Mouse (Mus musculus) urinary bladder, postnatal 10 days (tissue): Measurements from ENCODE around the gene Fgfr2.

Experiments used
- DNase-seq: peaks from one replicate; pipeline ENCODE4 v3.0.0; 2022; ENCODE audit warnings: low spot score

Gene Fgfr2

GRCm38 (mm10) chr7:132610468-132611318, 512.5 kb downstream of the Fgfr2 start, which contains the start of gene Lhpp:
Gene Lhpp (plus strand): TSS chr7:132610638.
- no peak for DNase-seq

DNA sequence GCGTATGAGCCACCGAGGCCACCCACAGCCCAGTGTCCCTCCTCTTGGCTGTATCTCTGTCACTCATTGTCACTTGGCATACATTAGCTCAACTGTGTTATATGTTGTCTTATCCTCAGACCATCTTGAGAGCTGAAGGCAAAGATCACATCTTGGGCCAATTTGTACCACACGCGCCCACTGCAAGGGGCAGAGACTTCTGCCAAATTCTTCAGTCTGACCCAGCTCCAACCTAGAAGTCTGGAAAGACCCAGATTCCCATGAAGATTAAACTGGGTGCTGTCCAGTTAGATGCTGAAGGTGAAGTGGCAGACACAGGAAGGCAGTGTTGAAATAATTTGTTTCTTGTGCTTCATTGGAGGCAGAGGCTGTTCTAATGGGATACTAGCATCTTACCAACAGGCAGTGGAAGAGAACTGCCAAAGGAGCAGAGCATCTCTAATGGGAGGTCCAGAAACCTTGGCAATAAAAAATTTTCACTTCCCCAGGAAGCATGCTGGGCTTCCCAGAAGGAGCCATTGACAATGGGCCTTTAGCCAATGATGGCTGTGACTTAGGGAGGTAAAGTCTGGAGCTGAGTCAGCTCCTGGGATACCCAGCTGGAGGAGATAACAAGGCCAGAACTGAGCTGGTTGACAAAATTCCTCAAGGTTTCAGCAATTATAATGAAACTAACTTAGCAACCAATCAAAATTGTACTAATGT, 514.7 kb downstream of the Fgfr2 start:
- no peak for DNase-seq

GRCm38 (mm10) chr7:132605689-132606088, 517.5 kb downstream of the Fgfr2 start:
- no peak for DNase-seq

DNA sequence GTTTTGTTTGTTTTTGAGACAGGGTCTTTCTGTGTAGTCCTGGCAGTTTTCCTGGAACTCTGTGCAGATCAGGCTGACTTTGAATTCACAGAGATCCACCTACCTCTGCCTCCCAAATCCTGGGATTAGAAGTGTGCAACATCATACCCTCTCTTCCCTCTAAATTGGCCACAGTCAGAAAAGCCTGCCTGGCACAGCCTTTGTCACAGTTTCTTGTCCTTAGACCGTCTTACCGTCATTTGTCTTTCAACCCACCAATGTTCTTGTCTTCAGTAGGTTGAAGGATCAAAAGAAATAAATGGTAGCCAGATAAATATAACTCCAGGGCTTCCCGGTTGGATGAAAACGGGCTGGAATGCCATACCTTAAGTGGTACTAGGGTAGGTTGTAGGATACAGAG, 518.4 kb downstream of the Fgfr2 start:
- no peak for DNase-seq

DNA sequence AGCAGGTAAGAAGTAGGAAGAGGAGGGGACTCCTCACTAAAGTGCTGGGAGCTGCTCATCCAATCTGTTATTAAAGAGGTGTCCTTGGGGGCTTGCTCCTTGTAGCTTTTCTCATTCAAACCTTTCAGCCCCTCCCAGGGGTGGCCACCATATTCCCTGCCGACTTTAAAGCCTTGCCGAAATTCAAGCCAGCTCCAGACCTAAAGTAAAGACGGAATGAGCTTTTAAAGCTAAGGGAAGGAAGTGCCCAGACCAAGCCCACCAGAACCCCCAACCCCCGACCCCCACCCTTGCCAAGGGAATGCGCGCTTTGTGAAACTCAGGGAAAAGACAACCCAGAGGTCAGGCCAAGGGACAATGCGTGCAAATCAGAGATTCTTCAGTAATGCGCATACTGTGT, 522.2 kb downstream of the Fgfr2 start:
- DNase-seq, result no peak

DNA sequence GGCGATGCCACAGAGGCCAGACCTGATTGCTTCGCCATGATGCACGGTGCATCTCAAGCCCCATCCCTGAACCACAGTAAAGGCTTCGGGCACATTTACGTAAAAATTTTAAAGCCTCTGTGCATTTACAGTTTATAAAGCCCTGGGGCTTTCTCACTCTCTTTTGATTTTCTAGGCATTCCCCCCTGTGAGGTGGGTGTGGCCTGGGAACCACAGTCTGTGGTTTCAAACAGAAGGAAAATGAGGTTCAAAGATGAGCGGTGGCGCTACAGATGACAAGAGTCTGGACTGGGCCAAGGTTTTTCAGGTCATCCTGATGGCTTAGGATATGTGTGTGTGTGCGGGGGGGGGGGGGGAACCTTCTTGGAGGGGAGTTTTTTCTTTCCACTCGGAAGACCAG, 523.1 kb downstream of the Fgfr2 start:
- no peak for DNase-seq

GRCm38 (mm10) chr7:132599071-132599975, 523.8 kb downstream of the Fgfr2 start, which contains the start of gene Nkx1-2:
Gene Nkx1-2 (minus strand): TSS chr7:132599637.
- DNase-seq, result no peak

DNA sequence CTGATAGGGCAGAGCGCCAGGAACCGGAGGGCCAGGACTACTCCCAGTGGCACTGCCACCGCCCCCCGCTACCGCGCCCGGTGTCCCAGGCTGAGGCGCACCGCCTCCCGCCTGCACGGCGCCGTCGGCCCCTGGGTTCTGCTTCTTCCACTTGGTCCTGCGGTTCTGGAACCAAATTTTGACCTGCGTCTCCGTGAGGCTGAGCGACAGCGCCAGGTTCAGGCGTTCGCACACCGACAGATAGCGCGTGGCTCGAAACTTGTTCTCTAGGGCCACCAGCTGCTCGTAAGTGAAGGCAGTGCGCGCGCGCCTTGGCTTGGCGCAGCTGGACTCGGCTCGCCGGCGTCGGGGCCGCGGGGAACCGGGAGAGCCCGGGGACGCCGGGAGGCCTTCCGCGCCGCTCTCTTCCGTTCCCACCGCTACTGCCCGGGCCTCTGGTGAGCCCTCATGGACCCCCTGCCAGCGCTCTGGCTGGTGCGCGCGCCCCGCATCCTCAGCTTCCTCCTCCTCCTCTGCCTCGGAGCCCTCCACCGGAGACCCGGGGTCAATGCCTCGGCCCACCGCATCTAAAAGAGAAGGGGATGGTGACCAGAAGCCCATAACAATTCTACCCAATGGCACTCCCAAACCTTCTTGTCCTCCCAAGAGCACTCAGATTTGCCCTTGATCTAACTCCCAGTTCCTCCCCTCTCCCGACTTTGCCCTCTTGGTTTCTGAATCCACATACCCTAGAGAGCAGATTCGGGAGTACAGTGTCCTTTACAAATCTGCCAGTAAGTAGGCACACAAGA, 525.7 kb downstream of the Fgfr2 start:
- DNase-seq, result no peak

- no peak for DNase-seq
Observed at GRCm38 (mm10) chr7:132596557-132597250, 526.4 kb downstream of the Fgfr2 start.

GRCm38 (mm10) chr7:132595787-132596186, 527.4 kb downstream of the Fgfr2 start:
- no peak for DNase-seq

DNA sequence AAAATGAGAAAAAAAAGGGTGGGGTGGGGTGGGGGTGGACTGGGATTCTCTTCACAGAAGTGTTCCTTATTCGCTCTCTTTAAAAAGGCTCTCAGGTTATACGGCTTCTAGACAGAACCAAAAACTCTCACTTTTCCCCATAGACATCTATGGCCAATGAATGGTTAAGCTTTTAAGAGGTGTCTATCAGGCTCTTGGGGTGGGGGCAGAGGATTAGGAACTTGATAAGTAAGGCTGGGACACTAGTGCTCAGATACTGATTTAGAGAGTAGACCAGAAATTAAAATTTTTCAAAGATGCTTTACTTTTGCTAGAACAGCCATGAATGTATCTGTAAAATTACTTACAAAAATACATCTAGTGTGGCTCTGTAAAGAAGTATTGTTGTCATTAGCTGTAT, 528.8 kb downstream of the Fgfr2 start:
- no peak for DNase-seq

DNA sequence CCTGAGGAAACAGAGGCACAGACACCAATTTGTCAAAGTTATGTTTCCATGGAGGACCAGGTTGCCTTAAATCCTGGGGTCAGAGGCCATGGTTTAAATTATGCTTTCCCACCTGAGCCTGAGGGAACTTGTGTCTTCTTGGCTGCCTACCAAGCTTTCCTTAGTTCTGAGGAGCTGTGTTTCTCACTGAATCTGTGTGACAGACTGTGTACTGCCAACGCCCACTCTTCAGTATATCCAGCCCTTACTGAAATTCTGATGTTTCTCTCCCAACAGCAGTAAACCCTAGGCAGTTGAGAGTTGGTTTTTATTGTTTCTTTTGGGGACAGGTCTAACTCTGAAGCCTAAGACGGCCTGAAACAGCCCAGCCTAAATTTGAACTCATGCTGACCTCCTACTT, 529.4 kb downstream of the Fgfr2 start:
- DNase-seq, result no peak

DNA sequence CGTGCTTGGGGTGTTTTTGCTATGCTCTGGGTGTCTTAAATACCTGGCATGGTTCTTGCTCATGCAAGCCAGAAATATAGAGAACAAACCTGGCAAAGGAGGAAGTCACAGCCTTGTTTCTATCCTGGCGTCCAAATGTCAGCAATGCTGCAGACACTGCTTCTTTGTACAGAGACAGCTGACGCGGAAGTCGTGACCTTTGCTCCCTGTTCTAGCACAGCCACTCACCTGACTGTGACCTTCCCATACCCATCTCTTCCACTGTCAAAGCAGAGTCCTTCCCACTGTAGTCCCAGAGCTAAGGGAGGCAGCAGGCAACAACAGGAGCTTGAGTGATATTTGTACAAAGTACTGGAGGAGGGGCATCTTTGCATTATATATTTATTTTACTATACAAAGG, 533.5 kb downstream of the Fgfr2 start:
- no peak for DNase-seq

GRCm38 (mm10) chr7:132587167-132587566, 536.0 kb downstream of the Fgfr2 start:
- no peak for DNase-seq

DNA sequence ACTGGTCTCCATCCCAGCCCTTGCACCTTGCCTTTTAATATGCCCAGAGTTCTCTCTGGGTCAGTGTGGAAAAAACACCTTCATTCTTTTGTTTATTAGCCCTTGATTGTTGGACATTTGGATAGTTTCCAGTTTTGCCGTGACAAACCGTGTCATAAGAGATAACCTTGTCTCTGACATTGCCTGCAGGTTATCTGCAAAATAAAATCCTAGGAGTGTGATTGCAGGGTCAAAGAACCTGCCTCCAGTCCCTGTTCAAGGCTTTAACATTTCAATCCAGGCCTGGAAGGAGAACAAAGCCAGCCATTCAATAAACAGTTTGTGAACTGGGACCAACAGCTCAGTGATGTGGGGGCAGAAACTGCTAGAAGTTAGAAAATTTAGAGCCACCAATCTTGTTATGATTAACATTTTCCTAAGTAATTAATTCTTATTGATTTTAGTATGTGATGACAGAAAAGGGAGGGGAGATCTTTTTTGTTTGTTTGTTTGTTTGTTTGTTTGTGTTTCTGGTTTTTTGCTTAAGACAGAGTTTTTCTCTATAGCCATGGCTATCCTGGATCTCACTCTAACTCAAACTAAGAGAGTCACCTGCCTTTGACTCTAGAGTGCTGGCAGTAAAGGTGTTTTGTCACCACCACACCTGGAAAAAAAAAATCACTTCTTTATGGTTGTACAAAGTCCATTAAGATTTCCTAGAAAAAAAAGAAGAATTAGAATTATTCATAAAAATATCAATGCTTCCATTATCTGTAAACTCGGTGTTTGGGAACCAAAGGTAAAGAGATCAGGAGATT, 537.3 kb downstream of the Fgfr2 start:
- DNase-seq, result no peak

- no peak for DNase-seq
Observed at GRCm38 (mm10) chr7:132581441-132581840, 541.7 kb downstream of the Fgfr2 start.

DNA sequence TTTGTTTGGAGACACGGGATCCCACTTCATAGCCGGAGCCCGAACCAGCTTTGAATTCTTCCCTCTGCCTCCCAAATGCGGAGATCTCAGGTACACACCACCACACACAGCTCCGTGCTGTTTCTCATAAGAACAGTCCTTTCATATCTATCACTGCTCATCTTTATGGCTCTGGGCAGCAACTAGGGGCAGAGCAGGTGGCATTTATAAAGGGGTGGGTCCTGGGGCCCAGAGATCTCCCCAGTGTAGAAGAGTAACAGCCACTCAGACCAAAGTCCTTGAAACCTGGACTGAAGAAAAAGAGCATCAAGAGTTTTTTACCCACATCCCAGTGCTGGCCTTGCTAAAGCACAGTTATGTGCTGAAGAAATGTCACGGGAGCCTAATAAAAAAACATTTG, 542.6 kb downstream of the Fgfr2 start:
- no peak for DNase-seq

DNA sequence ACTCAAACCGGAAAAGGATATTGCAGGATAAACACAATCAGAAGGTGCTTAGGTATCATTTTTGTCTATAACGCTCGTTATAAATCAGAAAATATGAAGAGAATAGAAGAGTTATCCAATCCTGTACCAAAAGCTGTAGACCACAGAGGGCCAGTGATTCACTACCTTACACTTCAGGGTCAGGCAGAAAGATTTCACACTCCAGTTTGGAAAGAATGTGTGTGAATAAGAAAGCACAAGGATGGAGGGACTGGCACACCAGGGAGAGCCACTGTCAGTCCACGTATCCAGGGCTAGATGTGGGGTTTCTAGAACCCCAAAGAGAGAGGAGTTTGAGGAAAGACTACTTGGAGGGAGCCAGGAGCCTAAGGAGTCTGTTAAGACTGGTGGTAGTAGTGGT, 546.3 kb downstream of the Fgfr2 start:
- DNase-seq, result no peak

GRCm38 (mm10) chr7:132576116-132576650, 547.0 kb downstream of the Fgfr2 start, which contains the start of gene Oat:
Gene Oat (minus strand): TSS chr7:132576398.
- DNase-seq, result peak; percentile 68

DNA sequence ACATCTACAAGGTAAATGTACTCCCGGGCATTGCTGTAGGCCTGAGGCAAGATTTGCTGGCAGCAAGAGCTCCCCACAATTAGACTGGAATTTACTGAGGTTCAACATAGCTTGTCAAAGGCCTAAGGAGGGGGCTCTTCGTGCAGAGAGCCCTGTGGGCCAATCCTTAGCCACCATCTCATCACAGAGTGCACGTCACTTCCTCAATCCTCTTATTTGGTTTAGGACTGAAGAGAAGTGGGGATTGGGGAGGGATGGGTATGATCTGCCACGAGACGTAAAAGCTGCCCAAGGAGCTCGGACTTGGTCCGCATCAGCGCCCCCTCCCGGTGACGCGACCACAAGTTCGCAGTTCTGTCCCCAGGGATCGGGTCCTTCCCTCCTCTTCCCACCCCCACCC, 547.5 kb downstream of the Fgfr2 start:
- peak; percentile 49 for DNase-seq
